Mouse (Mus musculus) c-Kit-negative CD71-positive TER-119-positive erythroid progenitor cells, embryonic 14.5 days (primary cell): ENCODE data around the gene Spaca3.

ENCODE experiments used
- DNase-seq: peaks from one replicate; pipeline ENCODE4 v3.0.0-alpha.2; 2013; ENCODE audit warnings: low read depth, low spot score

Gene Spaca3

GRCm38 (mm10) chr11:80868039-80868438 lies 9.9 kb downstream of the Spaca3 start:
- DNase-seq = no peak

- peak; percentile 87 for DNase-seq
Observed at GRCm38 (mm10) chr11:80872509-80873474, 14.6 kb downstream of the Spaca3 start.

- no peak for DNase-seq
Observed at GRCm38 (mm10) chr11:80877131-80877651, 19.0 kb downstream of the Spaca3 start.

- DNase-seq = no peak
Observed at GRCm38 (mm10) chr11:80878026-80878425, 19.9 kb downstream of the Spaca3 start.

GRCm38 (mm10) chr11:80882229-80882810 lies 24.2 kb downstream of the Spaca3 start:
- no peak for DNase-seq

GRCm38 (mm10) chr11:80884521-80885231 lies 26.5 kb downstream of the Spaca3 start:
- no peak for DNase-seq

- no peak for DNase-seq
Observed at GRCm38 (mm10) chr11:80886365-80886764, 28.2 kb downstream of the Spaca3 start.

GRCm38 (mm10) chr11:80887021-80887420 lies 28.9 kb downstream of the Spaca3 start:
- DNase-seq = no peak

- no peak for DNase-seq
Observed at GRCm38 (mm10) chr11:80889336-80890063, 31.3 kb downstream of the Spaca3 start.

GRCm38 (mm10) chr11:80895853-80896252 lies 37.7 kb downstream of the Spaca3 start:
- DNase-seq = no peak

- no peak for DNase-seq
Observed at GRCm38 (mm10) chr11:80900555-80900954, 42.4 kb downstream of the Spaca3 start.

- no peak for DNase-seq
Observed at GRCm38 (mm10) chr11:80902664-80903063, 44.5 kb downstream of the Spaca3 start.

GRCm38 (mm10) chr11:80903426-80903825 lies 45.3 kb downstream of the Spaca3 start:
- no peak for DNase-seq

- peak; percentile 8 for DNase-seq
Observed at GRCm38 (mm10) chr11:80904559-80904958, 46.4 kb downstream of the Spaca3 start.

- DNase-seq = no peak
Observed at GRCm38 (mm10) chr11:80906456-80906855, 48.3 kb downstream of the Spaca3 start.

- no peak for DNase-seq
Observed at GRCm38 (mm10) chr11:80907820-80908219, 49.7 kb downstream of the Spaca3 start.

- DNase-seq = no peak
Observed at GRCm38 (mm10) chr11:80912721-80913120, 54.6 kb downstream of the Spaca3 start.

- no peak for DNase-seq
Observed at GRCm38 (mm10) chr11:80913408-80914024, 55.4 kb downstream of the Spaca3 start.
